Mouse (Mus musculus) lung, postnatal 0 days (tissue): ENCODE measurements around the gene Ankrd28.

Source experiments
- CTCF ChIP-seq: IDR thresholded peaks from 2 replicates; pipeline ENCODE4 v1.5.1; 2016; ENCODE audit warnings: antibody characterized with exemption, mild to moderate bottlenecking
- EP300 ChIP-seq: IDR thresholded peaks from 2 replicates; pipeline ENCODE4 v1.6.1; 2016; ENCODE audit warnings: antibody characterized with exemption, mild to moderate bottlenecking, control low read depth

GRCm38 (mm10) chr14:31879456-31879855 is 49.0 kb upstream of the Ankrd28 start:
- no peak for TF ChIP-seq CTCF
- TF ChIP-seq EP300, result no peak
